Mouse (Mus musculus) myocyte (in vitro differentiated cells): ENCODE results near the gene Qrich2. TPM values are rescaled to one million over a fixed set of nuclear protein-coding genes. Genes with fewer than 3 reads are reported as not detected.

Experiments
- H3K27me3 ChIP-seq: one replicate; pipeline ENCODE4 v1.6.1; 2011; ENCODE audit not compliant: control insufficient read depth, insufficient read depth, insufficient read length
- H3K36me3 ChIP-seq: one replicate; pipeline ENCODE4 v1.6.1; 2011; ENCODE audit not compliant: control insufficient read depth, insufficient read depth
- H3K4me2 ChIP-seq: one replicate; pipeline ENCODE4 v1.6.1; 2011; ENCODE audit warnings: low read depth, control low read depth
- H3K4me3 ChIP-seq: one replicate; pipeline ENCODE4 v1.5.1; 2011; ENCODE audit warnings: mild to moderate bottlenecking, control low read depth, moderate library complexity
- H3K79me2 ChIP-seq: one replicate; pipeline ENCODE4 v1.6.1; 2011; ENCODE audit not compliant: control insufficient read depth, insufficient read depth
- H3ac ChIP-seq: one replicate; pipeline ENCODE4 v1.6.1; 2011; ENCODE audit not compliant: control insufficient read depth, insufficient read length
- CEBPB ChIP-seq: IDR thresholded peaks from 2 replicates; pipeline ENCODE4 v1.6.1; 2011; ENCODE audit warnings: mild to moderate bottlenecking, moderate library complexity; ENCODE audit not compliant: poor library complexity, insufficient read depth, severe bottlenecking
- E2F4 ChIP-seq: IDR thresholded peaks from one replicate; pipeline ENCODE4 v1.6.1; 2011; ENCODE audit warnings: mild to moderate bottlenecking, control low read depth, moderate library complexity; ENCODE audit not compliant: insufficient read depth
- MAX ChIP-seq: IDR thresholded peaks from one replicate; pipeline ENCODE4 v1.6.1; 2011; ENCODE audit warnings: low read depth, mild to moderate bottlenecking, control low read depth
- MYOD1 ChIP-seq, 3 experiments: IDR thresholded peaks; one replicate each; pipeline ENCODE4 v1.6.1; 2011; ENCODE audit warnings: control low read depth in 2 of 3, low read depth in 2 of 3, mild to moderate bottlenecking in 2 of 3, moderate library complexity in 1 of 3; ENCODE audit not compliant: insufficient read length in 2 of 3, control insufficient read depth in 1 of 3
- MYOG ChIP-seq, 3 experiments: IDR thresholded peaks; one replicate each; pipeline ENCODE4 v1.6.1; 2011; ENCODE audit warnings: control low read depth in 2 of 3, low read depth in 2 of 3, mild to moderate bottlenecking in 2 of 3; ENCODE audit not compliant: insufficient read length in 2 of 3, control insufficient read depth in 1 of 3, insufficient read depth in 1 of 3
- POLR2A ChIP-seq: IDR thresholded peaks from one replicate; pipeline ENCODE4 v1.6.1; 2011; ENCODE audit warnings: low read depth, mild to moderate bottlenecking, control low read depth, moderate library complexity; ENCODE audit not compliant: insufficient read length
- POLR2AphosphoS2 ChIP-seq: IDR thresholded peaks from one replicate; pipeline ENCODE4 v1.6.1; 2011; ENCODE audit warnings: low read depth, control low read depth; ENCODE audit not compliant: insufficient read length
- REST ChIP-seq: IDR thresholded peaks from one replicate; pipeline ENCODE4 v1.6.1; 2011; ENCODE audit warnings: mild to moderate bottlenecking, control low read depth, moderate library complexity; ENCODE audit not compliant: insufficient read depth, insufficient read length
- SRF ChIP-seq: IDR thresholded peaks from one replicate; pipeline ENCODE4 v1.6.1; 2011; ENCODE audit warnings: low read depth; ENCODE audit not compliant: control insufficient read depth, insufficient read length
- TCF12 ChIP-seq: IDR thresholded peaks from one replicate; pipeline ENCODE4 v1.6.1; 2011; ENCODE audit warnings: mild to moderate bottlenecking, control low read depth; ENCODE audit not compliant: poor library complexity, insufficient read depth, severe bottlenecking
- TCF3 ChIP-seq: IDR thresholded peaks from one replicate; pipeline ENCODE4 v1.6.1; 2011; ENCODE audit warnings: low read depth, control low read depth; ENCODE audit not compliant: insufficient read length
- USF1 ChIP-seq: IDR thresholded peaks from one replicate; pipeline ENCODE4 v1.6.1; 2011; ENCODE audit warnings: low read depth, mild to moderate bottlenecking, control low read depth, moderate library complexity
- polyA plus RNA-seq: library from polyadenylated mRNA; unstranded; fragments of >200 nt; fragmentation: generic; extraction: Trizol; gene quantifications from one replicate; pipeline ENCODE4 v1.2.1, GENCODE M21; 2012; ENCODE audit warnings: missing spikeins

Gene Qrich2
- polyA plus RNA-seq, 1 experiment: not detected

- Histone ChIP-seq H3K79me2 (peaks cover 15% of the 10 kb centered on the region), H3K27me3 (no peaks in the 10 kb centered on the region), H3K36me3 (peaks cover 7% of the 10 kb centered on the region), H3K4me2 (peak overlapping the region; percentile 90), H3K4me3 (peak overlapping the region; percentile 73), H3ac (peak overlapping the region; percentile 72)
- TF ChIP-seq MYOG (IDR thresholded peaks at IDR 0.05; ENCODE audit: control insufficient read depth in 1 of 3, insufficient read depth in 1 of 3, insufficient read length in 2 of 3, low read depth in 2 of 3) (peak in 1 of 3 experiments; percentile 28), POLR2A (peak; percentile 98), MYOD1 (IDR thresholded peaks at IDR 0.05; ENCODE audit: control insufficient read depth in 1 of 3, insufficient read length in 2 of 3, low read depth in 2 of 3) (peak in 1 of 3 experiments; percentile 1), E2F4 (no peak), POLR2AphosphoS2 (peak; percentile 98)
Measured at GRCm38 (mm10) chr11:116490232-116491107, 24.4 kb upstream of the Qrich2 start.

- peak overlapping the region; percentile 72 for H3ac ChIP-seq
- peak overlapping the region; percentile 73 for H3K4me3 ChIP-seq
- TF ChIP-seq TCF3 (no peak), REST (no peak), TCF12 (no peak), MAX (no peak), POLR2A (no peak), SRF (no peak), CEBPB (no peak), USF1 (no peak), POLR2AphosphoS2 (no peak), MYOG (IDR thresholded peaks at IDR 0.05; ENCODE audit: control insufficient read depth in 1 of 3, insufficient read depth in 1 of 3, insufficient read length in 2 of 3, low read depth in 2 of 3) (no peak)
- peaks cover 15% of the 10 kb centered on the region for H3K79me2 ChIP-seq
- peak overlapping the region; percentile 78 for H3K4me2 ChIP-seq
- no peaks in the 10 kb centered on the region for H3K27me3 ChIP-seq
- H3K36me3 ChIP-seq: peaks cover 14% of the 10 kb centered on the region
Measured at GRCm38 (mm10) chr11:116489771-116490231, 23.8 kb upstream of the Qrich2 start.

GRCm38 (mm10) chr11:116488693-116489375 lies 22.8 kb upstream of the Qrich2 start:
- H3K27me3 ChIP-seq: no peaks in the 10 kb centered on the region
- H3K36me3 ChIP-seq: peaks cover 15% of the 10 kb centered on the region
- peak overlapping the region; percentile 72 for H3ac ChIP-seq
- H3K4me3 ChIP-seq: peak overlapping the region; percentile 73
- peak overlapping the region; percentile 78 for H3K4me2 ChIP-seq
- TF ChIP-seq POLR2AphosphoS2 (no peak), TCF12 (no peak), MYOD1 (IDR thresholded peaks at IDR 0.05; ENCODE audit: control insufficient read depth in 1 of 3, insufficient read length in 2 of 3, low read depth in 2 of 3) (no peak), REST (no peak), MAX (no peak), MYOG (IDR thresholded peaks at IDR 0.05; ENCODE audit: control insufficient read depth in 1 of 3, insufficient read depth in 1 of 3, insufficient read length in 2 of 3, low read depth in 2 of 3) (no peak), TCF3 (no peak)
- peaks cover 15% of the 10 kb centered on the region for H3K79me2 ChIP-seq

GRCm38 (mm10) chr11:116488207-116488606 lies 22.2 kb upstream of the Qrich2 start:
- H3K79me2 ChIP-seq: peaks cover 15% of the 10 kb centered on the region
- no peak overlapping the region for H3K4me3 ChIP-seq
- H3K4me2 ChIP-seq: no peak overlapping the region
- TF ChIP-seq TCF3 (no peak), USF1 (no peak), E2F4 (no peak), POLR2A (no peak), MAX (no peak), TCF12 (no peak), MYOG (IDR thresholded peaks at IDR 0.05; ENCODE audit: control insufficient read depth in 1 of 3, insufficient read depth in 1 of 3, insufficient read length in 2 of 3, low read depth in 2 of 3) (no peak), SRF (no peak), POLR2AphosphoS2 (no peak), REST (no peak), CEBPB (no peak), MYOD1 (IDR thresholded peaks at IDR 0.05; ENCODE audit: control insufficient read depth in 1 of 3, insufficient read length in 2 of 3, low read depth in 2 of 3) (no peak)
- H3K27me3 ChIP-seq: no peaks in the 10 kb centered on the region
- H3K36me3 ChIP-seq: peaks cover 15% of the 10 kb centered on the region
- H3ac ChIP-seq: no peak overlapping the region

- no peak for TF ChIP-seq CEBPB
- TF ChIP-seq TCF3: no peak
- TF ChIP-seq POLR2A: no peak
- no peak for TF ChIP-seq SRF
- no peak for TF ChIP-seq MAX
- no peak for TF ChIP-seq USF1
- TF ChIP-seq MYOD1 (IDR thresholded peaks at IDR 0.05; ENCODE audit: control insufficient read depth in 1 of 3, insufficient read length in 2 of 3, low read depth in 2 of 3): no peak
- no peak for TF ChIP-seq REST
- no peak for TF ChIP-seq POLR2AphosphoS2
- no peak for TF ChIP-seq E2F4
- TF ChIP-seq MYOG (IDR thresholded peaks at IDR 0.05; ENCODE audit: control insufficient read depth in 1 of 3, insufficient read depth in 1 of 3, insufficient read length in 2 of 3, low read depth in 2 of 3): no peak
- no peak for TF ChIP-seq TCF12
Measured at GRCm38 (mm10) chr11:116484261-116484660, 18.2 kb upstream of the Qrich2 start.

More at GRCm38 (mm10) chr11:116484261-116484660, 18.2 kb upstream of the Qrich2 start:
- peaks cover 9% of the 10 kb centered on the region for H3K79me2 ChIP-seq
- H3K4me2 ChIP-seq: no peak overlapping the region
- H3K27me3 ChIP-seq: no peaks in the 10 kb centered on the region
- no peak overlapping the region for H3ac ChIP-seq
- no peak overlapping the region for H3K4me3 ChIP-seq
- peaks cover 33% of the 10 kb centered on the region for H3K36me3 ChIP-seq
